Mouse (Mus musculus): ENCODE data around the gene 1110059E24Rik.

- no peak for TF ChIP-seq POLR2A (IDR thresholded peaks at IDR 0.05; ENCODE audit: borderline replicate concordance, low read depth, low read length)
- no peak for TF ChIP-seq CTCF (IDR thresholded peaks at IDR 0.05; ENCODE audit: low read depth, low read length)
Observed at GRCm38 (mm10) chr19:21645301-21645700, 7.5 kb downstream of the 1110059E24Rik start.

All from bone marrow macrophage, adult 2 months (primary cell).